Mouse (Mus musculus) urinary bladder, postnatal 36 days (tissue): ENCODE data around the gene Lamc3.
A peak's percentile ranks its signal among the peaks of the same experiment; 100 is the strongest.

ENCODE experiments used
- DNase-seq, 2 experiments: peaks; one replicate each; pipeline ENCODE4 v3.0.0; 2022; ENCODE audit warnings: low spot score in 2 of 2, mixed read lengths in 1 of 2

The Lamc3 gene

GRCm38 (mm10) chr2:31887030-31887429, at the start of gene Lamc3:
Gene Lamc3 (plus strand): TSS chr2:31887291.
- DNase-seq = peak; percentile 18 to 24

- DNase-seq = no peak
Measured at GRCm38 (mm10) chr2:31838868-31839267, 48.2 kb upstream of the Lamc3 start.

GRCm38 (mm10) chr2:31844729-31845136, 42.4 kb upstream of the Lamc3 start:
- no peak for DNase-seq

DNA sequence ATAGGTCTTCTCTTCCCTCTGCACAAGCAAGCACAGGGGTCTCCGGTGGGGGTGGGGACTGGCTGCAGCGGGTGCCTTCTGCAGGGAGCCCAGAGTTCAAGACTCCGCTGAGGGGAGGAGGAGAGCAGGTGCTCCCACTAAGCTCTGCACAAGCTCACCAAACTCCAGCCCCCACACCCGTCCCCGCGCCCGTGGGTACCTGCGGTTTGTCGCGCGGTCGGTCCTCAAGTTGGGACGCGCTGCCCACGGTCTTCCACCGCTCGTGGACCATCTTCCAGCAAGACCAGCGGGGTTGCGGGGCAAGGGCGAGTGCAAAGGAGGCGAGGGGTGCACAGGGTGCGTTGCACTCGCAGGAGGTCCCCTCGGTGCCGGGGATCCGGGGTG, 41.6 kb upstream of the Lamc3 start:
- no peak for DNase-seq

DNA sequence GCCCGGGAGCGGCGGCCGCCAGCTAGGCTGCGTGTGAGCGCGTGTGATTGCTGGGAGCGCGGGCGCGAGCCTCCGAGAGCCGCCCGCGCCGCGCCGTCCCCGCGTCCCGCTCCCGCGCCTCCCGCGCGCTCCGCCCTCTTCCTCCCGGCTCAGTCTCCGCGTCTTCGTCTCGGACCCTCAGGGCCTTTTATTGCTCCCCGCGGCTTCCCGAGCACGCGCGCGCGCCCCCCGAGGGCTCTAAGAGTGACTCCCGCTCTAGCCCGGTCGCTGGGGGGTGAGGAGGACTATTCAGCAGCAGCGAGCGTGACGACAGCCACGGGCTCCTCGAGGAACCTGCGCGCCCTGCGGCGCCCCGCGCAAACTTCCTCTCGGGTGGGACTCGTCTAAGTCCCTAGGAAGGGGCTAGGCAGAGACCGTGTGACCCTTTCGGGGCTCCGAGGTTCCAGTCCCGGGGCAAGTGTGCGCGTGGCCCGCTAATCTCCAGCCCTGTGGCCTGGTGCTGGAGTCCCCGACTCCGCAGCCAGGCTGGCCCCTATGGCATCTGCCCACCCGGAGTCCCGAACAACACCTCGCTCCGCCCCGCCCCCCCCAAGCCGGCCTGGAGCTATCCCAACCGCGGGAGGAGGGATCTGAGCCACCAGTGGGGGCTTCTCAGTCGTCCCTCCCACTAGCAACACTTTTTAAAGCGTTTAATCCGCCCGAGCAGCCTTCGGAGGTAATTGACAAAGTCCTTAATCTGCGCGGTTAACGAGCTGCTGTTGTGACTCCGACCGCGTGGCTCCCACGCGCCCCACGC, 41.0 kb upstream of the Lamc3 start, which contains the start of gene Fibcd1:
Gene Fibcd1, minus strand, starts transcription at position 110 of the 796 bp plus-strand sequence.
- DNase-seq = no peak

GRCm38 (mm10) chr2:31846692-31847660, 40.1 kb upstream of the Lamc3 start:
- no peak for DNase-seq

GRCm38 (mm10) chr2:31847908-31848307, 39.2 kb upstream of the Lamc3 start:
- DNase-seq = peak; percentile 23 to 32

- DNase-seq = no peak
Measured at GRCm38 (mm10) chr2:31850141-31850540, 37.0 kb upstream of the Lamc3 start.

- DNase-seq = no peak
Measured at GRCm38 (mm10) chr2:31855991-31856390, 31.1 kb upstream of the Lamc3 start.

- peak in 1 of 2 experiments; percentile 16 for DNase-seq
Measured at GRCm38 (mm10) chr2:31857180-31857579, 29.9 kb upstream of the Lamc3 start.

GRCm38 (mm10) chr2:31858500-31858899, 28.6 kb upstream of the Lamc3 start:
- DNase-seq = no peak

DNA sequence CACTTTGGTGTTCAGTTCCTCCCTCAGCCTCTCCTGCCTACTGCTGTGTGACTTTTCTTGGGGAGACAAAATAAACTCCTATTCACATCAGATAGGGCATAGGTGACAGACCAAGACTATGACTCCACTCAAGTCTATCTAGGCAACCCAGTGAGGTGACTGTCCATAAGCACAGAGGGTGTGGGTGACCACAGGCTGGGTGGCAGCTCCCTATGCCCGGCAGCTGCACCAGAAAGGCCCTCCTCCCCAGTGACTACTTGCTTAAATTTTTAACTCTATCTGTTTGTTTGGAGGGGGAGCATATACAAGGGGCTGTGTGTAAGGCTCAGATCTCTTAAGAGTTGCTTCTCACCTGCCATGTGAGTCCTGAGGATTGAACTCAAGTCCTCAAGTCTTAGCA, 24.2 kb upstream of the Lamc3 start:
- DNase-seq = no peak

DNA sequence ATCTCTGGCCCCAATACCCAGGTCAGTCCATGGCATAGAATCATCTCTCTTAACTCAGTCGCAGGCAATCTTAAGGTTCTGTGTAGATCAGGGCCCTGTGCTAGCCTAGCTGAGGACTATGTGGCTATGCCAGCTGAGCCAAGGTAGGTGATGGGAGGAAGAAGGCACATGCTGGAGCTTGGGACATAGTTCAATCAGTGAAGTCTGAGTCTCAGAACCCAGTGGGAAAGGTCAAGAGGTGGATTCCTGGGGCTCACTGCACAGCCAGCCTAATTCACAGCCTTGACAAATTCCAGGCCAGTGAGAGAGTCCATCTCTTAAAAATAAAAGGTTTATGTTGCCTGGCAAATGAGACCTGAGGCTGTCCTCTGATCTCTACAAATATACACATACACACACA, 23.3 kb upstream of the Lamc3 start:
- DNase-seq = no peak

- no peak for DNase-seq
Measured at GRCm38 (mm10) chr2:31864891-31865290, 22.2 kb upstream of the Lamc3 start.

DNA sequence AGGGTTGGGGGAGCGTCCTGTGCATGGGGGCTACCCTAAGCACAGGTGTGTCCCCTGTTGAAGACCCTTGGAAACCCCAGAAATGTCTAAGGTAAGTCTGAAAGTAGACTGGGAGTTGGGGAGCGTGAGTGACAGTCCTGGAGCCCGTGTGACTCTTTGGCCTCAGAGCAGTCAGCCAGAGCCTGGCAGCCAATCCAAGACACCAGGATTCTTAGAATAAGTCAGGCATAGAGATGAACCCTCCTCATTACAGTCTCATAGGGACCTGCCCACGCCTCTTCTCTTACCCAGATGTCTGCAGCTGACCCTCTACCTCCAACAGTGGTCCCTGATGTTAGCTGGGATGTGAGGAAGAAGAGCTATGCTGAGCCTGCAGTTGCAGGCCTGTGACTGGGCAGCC, 21.8 kb upstream of the Lamc3 start:
- no peak for DNase-seq

GRCm38 (mm10) chr2:31865794-31866193, 21.3 kb upstream of the Lamc3 start:
- DNase-seq = no peak

- DNase-seq = no peak
Measured at GRCm38 (mm10) chr2:31867773-31868537, 19.1 kb upstream of the Lamc3 start.

DNA sequence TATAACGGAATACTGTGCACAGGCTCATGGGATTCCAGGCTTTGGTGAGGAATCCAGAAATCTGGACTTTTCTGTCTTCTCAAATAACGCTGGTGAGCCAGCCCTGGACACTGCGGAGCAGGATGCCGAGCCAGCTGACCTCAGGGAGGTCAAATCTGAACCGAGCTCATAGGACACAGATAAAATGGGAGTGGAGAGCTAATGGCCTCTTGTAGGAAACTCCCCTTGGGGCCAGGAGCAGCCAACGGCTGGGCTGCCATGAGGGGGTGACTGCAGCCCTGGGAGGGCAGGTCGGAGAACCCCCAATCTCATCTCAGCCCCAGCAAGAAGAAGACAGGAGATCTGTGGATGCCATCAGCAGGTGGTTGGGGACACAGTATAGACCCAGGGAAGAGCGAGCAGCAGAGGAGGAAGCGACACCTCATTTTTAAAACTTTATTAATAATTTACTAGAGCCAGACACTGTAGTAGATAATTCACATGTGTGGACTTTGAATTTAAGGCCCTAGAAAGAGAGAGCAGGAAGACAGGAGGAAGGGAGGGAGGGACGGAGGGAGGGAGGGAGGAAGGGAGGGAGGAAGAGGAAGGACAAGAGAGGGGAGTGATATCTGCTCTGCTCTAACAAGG, 18.4 kb upstream of the Lamc3 start:
- no peak for DNase-seq

- no peak for DNase-seq
Measured at GRCm38 (mm10) chr2:31869692-31870091, 17.4 kb upstream of the Lamc3 start.

- no peak for DNase-seq
Measured at GRCm38 (mm10) chr2:31870683-31871082, 16.4 kb upstream of the Lamc3 start.

GRCm38 (mm10) chr2:31874290-31874855, 12.7 kb upstream of the Lamc3 start:
- no peak for DNase-seq
